Mouse (Mus musculus) CH12.LX (cell line): ENCODE measurements around the gene Slc2a3.

Experiments used
- CTCF ChIP-seq, 2 experiments: IDR thresholded peaks in 1 of 2; conservative IDR thresholded peaks in 1 of 2; 2 replicates each; pipeline ENCODE4 v1.5.1; 2011 to 2012; ENCODE audit warnings: low read depth in 2 of 2, low read length in 2 of 2, improper control_type of control experiment in 1 of 2, inconsistent platforms in 1 of 2, mild to moderate bottlenecking in 1 of 2, moderate library complexity in 1 of 2
- EP300 ChIP-seq: IDR thresholded peaks from 2 replicates; pipeline ENCODE4 v1.6.1; 2011; ENCODE audit warnings: low read length, improper control_type of control experiment
- KAT2A ChIP-seq: IDR thresholded peaks from 2 replicates; pipeline ENCODE4 v1.6.1; 2012; ENCODE audit warnings: low read length, improper control_type of control experiment, inconsistent platforms; ENCODE audit not compliant: insufficient replicate concordance
- MAX ChIP-seq: IDR thresholded peaks from 2 replicates; pipeline ENCODE4 v1.6.1; 2011; ENCODE audit warnings: low read length, improper control_type of control experiment
- POLR2A ChIP-seq: IDR thresholded peaks from 2 replicates; pipeline ENCODE4 v1.6.1; 2011; ENCODE audit warnings: low read depth, mild to moderate bottlenecking, improper control_type of control experiment, low read length
- RAD21 ChIP-seq: IDR thresholded peaks from 2 replicates; pipeline ENCODE4 v1.6.1; 2011; ENCODE audit warnings: low read depth, mild to moderate bottlenecking, low read length, improper control_type of control experiment, moderate library complexity
- USF1 ChIP-seq: IDR thresholded peaks from 2 replicates; pipeline ENCODE4 v1.6.1; 2014; ENCODE audit warnings: low read depth, mild to moderate bottlenecking, inconsistent platforms, low read length, improper control_type of control experiment
- ZC3H11A ChIP-seq: IDR thresholded peaks from 2 replicates; pipeline ENCODE4 v1.6.1; 2012; ENCODE audit warnings: low read depth, mild to moderate bottlenecking, inconsistent platforms, low read length, improper control_type of control experiment

- TF ChIP-seq KAT2A (no peak), ZC3H11A (no peak), POLR2A (no peak), CTCF (conservative IDR thresholded peaks at IDR 0.05 in 1 of 2, IDR thresholded peaks at IDR 0.05 in 1 of 2; ENCODE audit: low read depth in 2 of 2, low read length in 2 of 2) (no peak), RAD21 (no peak), USF1 (no peak), MAX (no peak), EP300 (no peak)
Observed at GRCm38 (mm10) chr6:122750579-122750978, 50.9 kb downstream of the Slc2a3 start.
